Mouse (Mus musculus) heart, adult 9 months (tissue): ENCODE measurements around the gene Prpf38b.

ENCODE experiments used
- DNase-seq, 2 experiments: peaks; one replicate each; pipeline ENCODE4 v3.0.0; 2022; ENCODE audit warnings: low spot score in 2 of 2

Prpf38b gene

DNA sequence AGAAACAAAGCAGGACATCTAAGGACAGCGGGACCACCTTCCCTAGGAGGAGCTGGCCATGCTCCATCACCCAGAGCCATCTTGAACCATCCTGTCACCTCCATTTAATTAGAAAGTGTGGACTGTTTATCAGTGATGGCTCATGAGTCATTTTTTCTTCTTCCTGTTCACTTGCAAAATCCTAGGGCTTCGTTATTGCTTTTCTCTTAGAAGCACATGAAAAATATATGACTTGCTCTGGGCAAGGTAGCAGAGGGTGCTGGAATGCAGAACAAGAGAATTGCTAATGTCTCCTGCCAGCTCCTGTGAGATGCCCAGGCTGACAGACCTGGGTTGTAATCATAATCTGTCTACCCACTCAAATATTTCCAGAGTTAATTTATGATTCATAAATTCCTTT is 50.7 kb downstream of the Prpf38b start:
- no peak for DNase-seq

DNA sequence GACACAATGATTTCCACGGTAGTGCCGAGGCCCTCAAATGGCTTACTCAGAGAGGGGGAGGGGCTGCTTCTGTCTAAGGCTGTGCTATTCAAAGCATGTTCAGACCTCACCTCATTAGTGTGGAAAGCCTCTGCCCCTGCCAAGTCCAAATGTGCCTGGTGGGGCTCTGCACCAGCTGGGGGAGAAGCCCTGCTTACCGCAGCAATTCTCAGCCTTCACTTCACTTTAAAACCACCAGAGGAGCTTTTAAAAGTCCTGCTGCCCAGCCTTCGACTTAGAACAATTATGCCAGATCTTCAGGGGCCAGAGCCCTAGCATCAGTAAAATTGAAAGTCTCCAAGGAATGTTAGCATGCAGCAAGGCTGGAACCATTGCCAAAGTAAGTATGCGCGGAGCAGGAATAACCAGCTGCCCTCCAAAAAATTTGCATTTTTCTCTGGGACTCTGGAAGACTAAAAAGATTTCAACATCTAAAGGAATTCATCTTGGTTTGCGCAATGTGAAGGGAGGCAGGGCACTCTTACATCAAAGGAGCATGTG is 53.2 kb downstream of the Prpf38b start:
- peak; percentile 57 to 63 for DNase-seq

DNA sequence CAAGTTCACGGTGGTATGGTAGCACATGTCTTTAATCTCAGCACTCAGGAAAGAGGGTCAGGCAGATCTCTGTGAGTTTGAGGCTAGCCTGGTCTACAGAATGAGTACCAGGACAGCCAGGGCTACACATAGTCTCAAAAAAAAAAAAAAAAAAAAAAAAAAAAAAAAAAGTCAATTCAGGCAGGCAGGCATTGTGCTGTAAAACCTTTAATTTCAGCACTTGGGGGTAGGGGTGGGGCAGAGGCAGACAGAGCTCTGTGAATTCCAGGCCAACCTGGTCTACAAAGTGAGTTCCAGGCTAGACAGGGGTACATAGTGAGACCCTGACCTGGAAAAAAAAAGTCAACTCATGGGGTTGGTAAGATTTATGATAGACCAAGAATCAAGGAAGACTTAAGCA is 53.8 kb downstream of the Prpf38b start:
- DNase-seq, result no peak

DNA sequence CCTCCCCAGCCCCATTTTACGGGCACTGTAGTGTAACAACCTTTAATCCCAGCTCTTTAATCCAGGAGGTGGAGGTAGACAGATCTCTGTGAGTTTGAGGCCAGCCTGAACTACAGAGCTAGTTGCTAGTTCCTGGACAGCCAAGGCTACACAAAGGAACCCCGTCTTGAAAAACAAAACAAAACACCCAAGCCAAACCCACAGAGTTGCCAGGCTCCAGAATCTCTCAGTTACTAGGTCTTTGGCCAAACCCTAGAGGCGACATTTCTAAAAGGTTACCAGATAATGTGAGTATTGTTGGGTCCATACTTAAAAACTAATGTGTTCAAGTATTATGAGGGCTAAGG is 54.4 kb downstream of the Prpf38b start:
- no peak for DNase-seq

DNA sequence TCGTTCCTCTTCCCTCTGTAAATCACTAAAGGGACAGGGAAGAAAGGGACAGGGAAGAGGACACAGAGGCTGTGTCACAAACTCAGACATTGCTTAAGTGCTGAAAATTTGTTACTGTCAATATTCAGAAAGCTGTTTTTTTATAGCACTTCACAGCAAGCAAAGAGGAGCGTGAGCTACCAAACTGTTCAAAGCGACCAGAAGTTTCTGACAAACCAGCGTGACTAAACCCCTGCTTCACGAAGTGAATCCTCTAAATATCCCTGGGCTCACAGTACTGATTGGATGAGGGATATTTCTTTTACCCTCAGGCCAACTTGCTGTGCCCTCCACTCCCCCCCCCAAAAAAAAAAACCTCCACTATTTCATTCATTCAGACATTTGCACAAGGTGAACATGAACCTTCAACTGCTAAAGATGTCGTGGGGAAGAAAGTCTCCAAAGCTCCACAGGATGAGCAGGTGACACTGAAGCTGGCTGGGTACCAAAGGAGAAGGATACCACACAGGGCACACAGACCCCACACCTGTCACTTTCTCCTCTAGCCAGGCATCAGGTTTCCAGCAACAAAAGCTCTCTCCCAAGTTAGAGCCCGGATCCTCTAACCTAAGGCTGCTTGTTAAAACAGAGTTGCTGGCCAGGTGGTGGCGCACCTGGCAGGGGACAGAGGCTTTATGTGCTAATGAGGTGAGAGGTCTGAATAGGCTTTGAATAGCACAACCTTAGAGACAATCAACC is 55.0 kb downstream of the Prpf38b start:
- no peak for DNase-seq

DNA sequence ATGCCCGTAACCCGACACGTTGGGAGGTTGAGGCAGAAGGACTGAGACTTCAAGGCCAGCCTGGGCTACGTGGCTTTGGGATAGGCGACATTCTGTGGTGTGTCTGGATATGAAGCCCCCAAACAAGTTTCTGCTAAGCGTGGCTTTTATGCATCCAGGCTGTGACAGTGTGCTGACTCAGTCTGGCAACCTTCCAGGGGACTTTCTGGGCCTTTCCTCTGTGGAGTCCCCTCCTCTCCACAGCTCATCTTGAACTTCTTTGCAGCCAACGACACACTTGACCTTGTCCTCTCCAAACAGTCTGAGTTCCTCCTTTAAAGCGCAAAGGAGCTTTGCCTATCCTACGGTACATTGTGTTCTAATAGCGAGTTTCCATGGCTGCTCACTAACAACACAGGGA is 55.7 kb downstream of the Prpf38b start:
- DNase-seq, result peak; percentile 46 to 59

DNA sequence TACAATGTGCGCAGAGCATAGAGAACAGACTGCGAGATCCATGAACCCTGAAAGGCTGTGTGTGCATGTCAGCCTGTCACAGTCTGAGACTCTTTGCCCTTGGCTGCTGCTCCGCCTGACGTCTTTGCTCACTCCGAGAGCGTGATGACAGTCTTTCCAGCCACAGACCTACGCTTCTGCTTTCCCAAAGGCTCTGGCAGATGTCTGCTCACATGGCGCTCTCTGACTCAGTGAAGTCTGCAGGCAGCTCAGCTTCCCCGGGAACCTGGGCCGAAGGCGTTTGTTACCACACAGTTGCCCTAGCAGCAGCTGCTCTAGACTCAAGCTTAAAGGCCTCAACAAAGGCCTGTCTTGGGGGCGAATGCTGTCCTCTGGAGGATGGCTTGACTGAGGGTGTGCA is 56.2 kb downstream of the Prpf38b start:
- peak; percentile 59 to 69 for DNase-seq

DNA sequence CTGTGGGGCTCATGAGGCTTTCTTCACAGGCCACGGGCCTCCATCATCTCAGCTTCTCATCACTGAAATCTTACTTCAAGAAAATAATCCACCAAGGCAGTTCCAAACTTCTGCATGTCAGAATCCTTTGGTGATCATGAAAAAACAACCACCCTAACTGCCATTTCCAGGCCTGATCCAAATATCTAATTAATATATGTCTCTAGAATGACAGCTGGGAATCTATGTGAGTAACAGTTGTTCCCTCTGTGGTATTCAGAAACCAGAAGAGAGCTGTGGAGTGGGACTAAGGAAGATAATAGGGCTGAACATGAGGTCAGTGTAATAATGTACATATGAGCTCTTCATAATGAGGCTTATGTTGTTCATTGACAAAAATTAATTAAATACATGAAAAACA is 58.3 kb downstream of the Prpf38b start:
- DNase-seq, result no peak
